Mouse (Mus musculus) small intestine, adult 2 months (tissue): Measurements from ENCODE around the gene Ctnnal1.

Experiments
- CTCF ChIP-seq: fragments of 200-500 bp; IDR thresholded peaks from 2 replicates; pipeline ENCODE4 v1.5.1; 2012; ENCODE audit warnings: low read depth, mild to moderate bottlenecking, control low read depth, inconsistent platforms, low read length, moderate library complexity, mixed read lengths; ENCODE audit not compliant: insufficient replicate concordance, insufficient read length; ENCODE audit errors: extremely low read depth
- POLR2A ChIP-seq: fragments of 200-500 bp; IDR thresholded peaks from 2 replicates; pipeline ENCODE4 v1.6.1; 2012; ENCODE audit warnings: low read depth, mild to moderate bottlenecking, control low read depth, inconsistent platforms, low read length, moderate library complexity

GRCm38 (mm10) chr4:56914338-56914737 lies 49.4 kb upstream of the Ctnnal1 start:
- TF ChIP-seq POLR2A (no peak), CTCF (no peak)
